Mouse (Mus musculus) hematopoietic stem cell, adult 5-6 weeks (primary cell): Measurements from ENCODE around the gene Fam151a. TPM values are rescaled to one million over a fixed set of nuclear protein-coding genes. Genes with fewer than 3 reads are reported as not detected.
"Not testable (repeated sequence)": the region's sequence is repeated elsewhere in the genome, so short reads cannot be mapped to it uniquely, and the experiment has no call there.

Experiments
- ATAC-seq, 2 experiments: fragments of 125-278 bp in 1 of 2; replicated peaks in 1 of 2; 2 replicates each; pipeline ENCODE4 v1.8.0; 2016 to 2017; ENCODE audit warnings: inconsistent platforms in 2 of 2, mild to moderate bottlenecking in 2 of 2, moderate number of reproducible peaks in 2 of 2, low read depth in 1 of 2, moderate TSS enrichment in 1 of 2; ENCODE audit not compliant: low FRiP score in 2 of 2, poor library complexity in 2 of 2, severe bottlenecking in 2 of 2, insufficient read depth in 1 of 2, low TSS enrichment in 1 of 2
- total RNA-seq: library from RNA; stranded (forward); fragments of 172-1452, 232-1000 nt; gene quantifications from 2 replicates; pipeline ENCODE4 v1.2.3, GENCODE M21; 2017

Gene Fam151a
- total RNA-seq, 1 experiment from 2014 or later = not detected

DNA sequence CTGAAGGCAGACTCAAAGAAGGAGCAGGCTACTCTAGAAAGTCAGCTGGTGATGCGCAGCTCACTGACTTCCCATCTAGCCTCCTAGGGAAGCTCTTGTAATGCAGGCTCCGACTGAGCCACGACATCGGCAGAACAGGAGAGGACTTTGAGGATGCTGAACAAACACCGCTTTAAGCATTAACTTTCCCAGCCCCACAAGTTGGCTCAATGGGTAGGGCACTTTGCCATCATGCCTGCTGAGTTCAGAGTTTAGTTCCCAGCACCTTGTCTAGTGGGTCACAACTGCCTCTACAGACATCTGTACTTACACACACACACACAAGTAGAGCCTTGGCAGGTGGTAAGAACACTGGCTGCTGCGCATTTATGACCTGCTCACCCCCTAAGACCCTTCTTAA, 18.0 kb downstream of the Fam151a start:
- no peak for ATAC-seq

DNA sequence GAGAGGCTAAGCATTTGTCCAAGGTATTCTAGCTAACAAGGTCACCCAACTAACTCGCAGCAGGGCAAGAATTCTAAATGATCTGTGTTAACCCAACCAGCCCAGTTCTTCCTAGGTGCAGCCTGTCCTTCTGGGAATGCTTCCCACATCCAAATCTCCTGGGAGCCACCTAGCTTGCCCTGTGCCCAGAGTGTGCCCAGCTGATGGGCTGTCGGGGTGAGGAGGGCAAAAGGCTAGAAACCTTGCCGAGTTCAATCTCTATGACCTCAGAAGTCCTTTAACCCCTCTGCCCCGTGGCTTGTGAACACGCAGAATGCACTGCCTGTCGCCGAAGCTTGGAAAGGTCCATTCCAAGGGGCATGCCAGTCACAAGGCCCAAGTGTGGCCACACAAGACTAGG, 30.5 kb downstream of the Fam151a start:
- no peak for ATAC-seq

DNA sequence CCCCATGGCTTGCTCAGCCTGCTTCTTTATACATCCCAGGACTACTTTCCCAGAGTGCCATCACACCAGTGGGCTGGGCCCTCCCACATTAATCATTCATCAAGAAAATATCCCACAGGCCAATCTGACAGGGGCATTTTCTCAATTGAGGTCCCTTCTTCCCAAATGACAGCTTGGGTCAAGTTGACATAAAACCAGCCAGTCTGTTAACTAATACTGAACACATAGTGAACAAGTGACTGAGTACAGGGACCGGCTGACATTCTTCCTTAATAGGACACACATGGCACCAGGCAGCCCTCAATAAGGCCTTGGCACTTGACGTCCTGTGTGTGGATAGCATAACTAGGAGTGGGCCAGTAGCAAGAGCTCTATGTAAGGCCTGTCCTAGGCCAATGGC, 35.6 kb downstream of the Fam151a start:
- ATAC-seq = no peak

DNA sequence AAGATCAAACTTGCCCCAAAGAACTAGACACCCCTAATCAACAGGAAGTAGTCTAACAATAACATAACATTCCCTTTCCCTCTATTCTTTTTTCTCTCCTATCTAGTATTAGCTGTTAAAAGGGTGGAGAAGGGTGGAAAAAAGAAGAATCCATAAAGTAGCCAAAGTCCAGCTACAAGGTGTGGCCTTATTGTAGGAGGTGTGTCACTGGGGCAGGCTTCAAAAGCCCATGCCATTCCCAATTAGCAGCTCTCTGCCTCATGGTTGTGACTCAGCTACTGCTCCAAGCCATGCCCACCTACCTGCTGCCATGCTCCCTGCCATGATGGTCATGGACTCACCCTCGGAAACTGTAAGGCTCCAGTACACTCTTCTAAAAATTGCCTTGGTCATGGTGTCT, 38.9 kb downstream of the Fam151a start:
- ATAC-seq = no peak

DNA sequence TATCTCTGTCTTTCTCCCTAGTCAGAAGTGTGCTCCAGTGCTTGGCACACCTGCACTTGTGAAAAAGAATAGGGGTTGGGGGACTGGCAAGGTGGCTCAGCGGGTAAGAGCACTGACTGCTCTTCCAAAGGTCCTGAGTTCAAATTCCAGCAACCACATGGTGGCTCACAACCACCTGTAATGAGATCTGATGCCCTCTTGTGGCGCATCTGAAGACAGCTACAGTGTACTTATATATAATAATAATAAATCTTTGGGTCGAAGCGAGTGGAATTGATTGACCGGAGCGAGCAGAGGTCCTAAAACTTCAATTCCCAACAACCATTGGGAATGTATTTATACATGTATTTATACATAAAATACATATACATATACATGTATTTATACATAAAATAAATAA, 42.1 kb downstream of the Fam151a start:
- ATAC-seq = not testable (repeated sequence)

DNA sequence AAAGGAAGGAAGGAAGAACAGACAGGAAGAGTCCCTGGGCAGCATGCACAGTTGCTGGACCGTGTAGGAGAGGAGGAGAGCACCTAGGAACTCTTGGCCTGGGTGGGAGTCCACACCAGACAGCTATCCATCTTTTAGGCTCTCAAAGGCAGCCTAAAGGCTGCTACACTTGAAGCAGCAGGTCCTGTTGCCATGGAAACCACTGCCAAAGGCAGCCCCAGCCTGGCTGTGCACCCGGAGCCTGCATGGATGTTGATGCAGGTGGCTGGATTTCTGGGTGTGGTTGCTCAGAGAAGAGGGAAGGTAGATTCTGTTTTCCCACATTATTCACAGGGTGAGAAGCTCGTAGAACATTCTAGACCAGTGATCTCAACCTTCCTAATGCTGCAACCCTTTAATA, 43.3 kb downstream of the Fam151a start:
- ATAC-seq = no peak

DNA sequence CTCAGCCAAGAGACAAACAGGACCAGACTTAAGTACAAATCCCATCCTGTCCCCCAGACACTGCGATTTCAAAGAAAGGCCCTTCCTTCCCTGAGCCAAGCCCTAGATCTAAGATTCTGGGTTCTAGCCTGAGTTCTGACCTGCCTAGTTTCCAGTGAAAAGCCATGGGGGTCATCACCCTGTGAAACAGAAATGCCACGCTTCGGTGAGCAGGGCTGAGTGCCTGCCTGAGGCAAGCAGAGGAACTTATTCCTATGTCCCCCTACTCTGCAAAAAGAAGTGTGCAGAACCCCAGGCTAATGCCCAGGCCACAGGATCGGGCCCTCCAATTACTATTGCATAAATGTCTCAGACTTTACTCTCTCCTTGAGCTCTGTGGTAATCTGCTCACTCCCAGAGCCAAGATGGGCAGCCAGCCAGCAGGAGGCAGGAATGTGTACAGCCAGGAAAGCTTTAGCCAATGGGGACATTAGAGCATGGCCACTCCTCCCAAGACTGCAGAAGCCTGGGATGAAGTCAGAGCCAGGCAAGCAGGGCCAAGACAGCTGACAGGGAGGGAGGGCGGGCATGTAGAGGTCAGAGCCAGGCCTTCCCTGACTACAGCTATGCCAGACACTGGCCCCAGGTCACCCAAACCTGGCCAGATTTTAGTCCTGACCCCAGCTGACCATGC, 44.6 kb downstream of the Fam151a start:
- no peak for ATAC-seq

DNA sequence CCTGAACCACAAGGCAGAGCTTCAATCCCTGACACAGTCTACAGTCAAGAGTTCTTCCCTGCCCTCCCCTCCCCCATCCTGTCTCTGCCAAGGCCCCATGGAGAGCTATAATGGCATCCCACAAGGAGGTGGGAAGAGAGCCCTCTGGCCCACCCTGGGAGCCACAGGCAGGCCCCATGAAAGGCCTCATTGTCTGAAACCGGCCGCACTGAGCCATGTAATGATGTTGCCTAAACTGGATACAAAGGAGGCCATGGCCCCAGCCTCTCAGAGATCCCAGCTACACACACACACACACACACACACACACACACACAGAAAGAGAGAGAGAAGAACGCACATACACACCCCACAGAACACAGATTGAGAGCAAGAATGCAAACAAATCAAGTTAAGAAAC, 46.4 kb downstream of the Fam151a start:
- no peak for ATAC-seq

DNA sequence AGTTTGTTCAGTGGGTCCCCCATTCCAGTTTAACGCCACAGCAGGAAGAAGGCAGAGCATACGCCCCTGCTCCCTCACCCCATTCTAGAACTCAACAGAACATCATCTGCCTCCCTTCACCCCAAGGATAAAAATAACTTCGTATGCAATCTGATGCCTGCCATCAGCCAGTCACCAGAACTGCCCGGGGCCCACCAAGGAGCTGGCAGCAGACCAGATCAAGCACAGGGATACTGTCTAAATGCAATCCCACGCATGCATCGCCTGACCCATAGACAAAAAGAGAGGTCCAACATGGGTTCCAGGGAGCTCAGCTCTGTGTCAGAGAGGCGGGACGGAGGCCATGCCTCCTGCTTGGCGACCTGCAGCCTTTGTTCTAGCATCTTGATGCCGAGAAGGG, 49.4 kb downstream of the Fam151a start:
- ATAC-seq = no peak

DNA sequence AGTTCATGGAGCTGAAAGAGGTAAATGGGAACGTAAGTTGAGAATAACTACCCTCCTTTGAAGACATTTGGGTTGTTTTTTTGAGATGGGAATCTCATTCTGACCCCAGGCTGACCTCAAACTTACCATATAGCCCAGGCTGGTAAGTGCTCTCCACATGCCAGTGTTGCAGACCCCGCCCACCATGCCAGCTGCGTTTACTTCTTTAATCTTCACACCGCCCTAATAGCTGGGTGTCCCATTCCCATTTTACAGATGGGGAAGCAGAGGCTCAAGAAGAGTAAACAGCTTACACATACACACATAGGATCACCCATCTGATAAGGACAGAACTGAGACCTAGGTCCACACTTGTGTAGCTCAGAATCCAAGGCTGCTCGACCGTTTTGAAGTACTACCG, 51.1 kb downstream of the Fam151a start:
- ATAC-seq = no peak

DNA sequence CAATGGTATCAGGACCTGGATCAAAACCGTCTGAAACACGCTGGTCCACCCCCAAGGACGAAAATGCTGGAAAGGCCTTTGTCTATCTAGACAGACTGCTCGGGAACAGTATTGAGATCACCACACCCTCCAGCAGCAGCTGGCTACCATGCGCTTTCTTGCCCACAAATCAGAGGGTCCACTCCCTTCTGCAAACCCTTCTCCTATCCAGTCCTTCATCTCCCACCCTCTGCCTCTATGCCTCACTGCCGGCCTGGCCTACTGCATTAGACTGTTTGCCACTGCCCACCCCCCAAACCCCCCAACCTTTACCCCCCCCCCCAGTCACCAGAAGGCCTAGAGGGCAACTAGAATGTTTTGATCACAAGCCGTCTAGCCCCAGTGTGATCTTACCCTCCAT, 51.7 kb downstream of the Fam151a start:
- no peak for ATAC-seq

DNA sequence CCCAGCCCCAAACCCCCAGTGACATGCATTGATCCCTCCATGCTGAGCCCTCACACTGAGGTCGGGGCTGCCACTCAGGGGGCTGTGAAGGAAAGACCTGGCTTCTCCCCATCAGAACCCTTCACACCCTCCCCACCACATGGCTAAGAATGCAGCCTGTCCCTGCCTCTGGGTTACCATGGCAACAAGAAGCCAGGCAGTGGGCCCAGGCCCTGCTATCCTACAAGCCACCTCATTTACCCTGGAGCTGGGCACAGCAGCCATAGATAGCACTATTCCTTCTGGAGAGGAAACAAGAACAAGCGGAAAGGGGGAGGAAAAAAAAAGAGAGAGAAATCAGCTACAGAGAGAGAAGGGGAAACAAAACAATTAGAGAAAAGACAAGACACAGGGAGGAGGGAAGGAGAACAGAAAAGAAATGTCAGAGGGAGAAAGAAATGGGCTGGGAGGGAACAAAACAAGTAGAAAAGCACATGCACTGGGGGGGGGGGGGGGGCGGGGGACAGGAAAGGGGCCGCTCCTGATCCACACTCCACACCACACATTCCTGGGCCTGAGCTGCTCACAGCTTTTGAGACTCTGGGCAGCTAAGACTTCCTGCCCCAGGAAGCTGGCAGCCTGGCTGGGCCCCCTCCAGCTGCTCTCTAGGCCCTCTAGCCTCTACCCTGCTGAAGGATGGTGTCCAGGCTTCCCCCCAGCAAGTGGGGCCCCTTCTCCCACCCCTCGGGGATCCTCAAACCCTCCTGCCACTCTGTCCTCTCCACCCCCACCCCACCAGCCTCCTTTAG, 52.3 kb downstream of the Fam151a start:
- ATAC-seq = peak; percentile 68 to 74

DNA sequence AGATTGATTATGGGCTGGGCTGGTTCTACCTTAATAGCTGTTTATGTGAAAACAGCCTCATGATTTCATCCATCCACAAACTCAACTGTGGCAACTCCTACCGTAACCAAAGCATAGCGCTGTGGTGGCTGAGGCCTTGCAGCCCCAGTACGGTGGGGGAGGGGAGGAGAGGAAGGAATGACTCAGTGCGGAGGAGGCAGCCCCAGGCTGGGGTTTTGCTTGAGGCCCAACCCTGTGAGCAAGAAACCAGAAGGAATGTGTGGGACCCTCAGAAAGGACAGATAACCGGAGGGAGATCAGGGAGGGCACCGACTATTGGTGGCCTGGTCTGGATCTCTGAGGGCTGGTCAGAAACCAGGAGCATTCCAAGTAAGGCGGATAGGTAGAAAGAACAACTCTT, 54.1 kb downstream of the Fam151a start:
- peak; percentile 70 to 86 for ATAC-seq

DNA sequence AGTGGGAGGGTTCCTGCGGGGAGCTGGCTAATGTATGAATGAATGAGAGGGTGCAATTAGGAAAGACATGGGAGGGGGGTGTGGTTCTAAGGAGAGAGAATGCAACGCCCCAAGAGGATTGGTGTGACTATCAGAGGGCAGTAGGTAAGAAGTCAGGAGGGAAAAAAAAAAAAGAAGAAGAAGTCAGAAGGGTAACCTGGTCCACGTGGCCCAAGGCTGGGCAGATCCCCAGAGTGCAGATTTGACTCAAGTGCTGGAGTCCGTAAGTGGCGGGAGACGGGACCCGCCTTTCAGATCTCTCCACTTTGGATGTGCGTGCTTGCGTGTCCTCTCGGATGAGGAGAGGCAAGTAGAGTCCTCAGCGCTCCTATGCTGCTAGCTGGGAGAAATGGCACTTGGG, 54.9 kb downstream of the Fam151a start:
- ATAC-seq = no peak

DNA sequence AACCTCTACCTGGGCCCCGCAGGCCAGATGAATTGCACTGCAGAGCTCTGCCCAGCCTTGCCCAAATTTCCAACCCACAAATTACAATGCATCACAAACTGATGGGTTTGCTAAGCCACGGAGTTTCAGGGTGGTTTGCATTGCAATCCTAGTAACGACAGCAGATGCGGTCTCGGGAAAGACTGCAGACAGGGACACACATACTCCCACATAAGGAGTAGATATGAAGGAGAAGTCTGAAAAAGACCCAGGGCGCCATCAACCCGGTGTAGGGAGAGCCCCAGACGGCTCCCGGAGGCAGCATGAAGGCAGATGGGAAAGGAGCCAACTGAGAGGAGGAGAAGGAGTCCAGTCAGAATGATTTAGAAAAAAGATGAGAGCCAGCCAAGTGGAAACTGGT, 56.0 kb downstream of the Fam151a start:
- ATAC-seq = no peak

DNA sequence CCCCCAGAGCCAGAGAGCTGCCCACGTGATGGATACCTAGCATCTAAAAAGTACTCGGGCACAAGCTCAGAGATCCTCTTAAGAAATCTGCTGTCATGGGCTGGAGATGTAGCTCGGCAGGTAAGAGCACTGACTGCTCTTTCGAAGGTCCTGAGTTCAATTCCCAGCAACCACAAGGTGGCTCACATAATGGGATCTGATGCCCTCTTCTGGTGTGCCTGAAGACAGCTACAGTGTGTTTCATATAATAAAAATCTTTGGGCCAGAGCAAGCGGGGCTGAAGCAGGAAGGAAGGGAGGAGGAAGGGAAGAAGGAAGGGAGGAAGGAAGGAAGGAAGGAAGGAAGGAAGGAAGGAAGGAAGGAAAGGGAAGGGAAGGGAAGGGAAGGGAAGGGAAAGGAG, 56.5 kb downstream of the Fam151a start:
- not testable (repeated sequence) for ATAC-seq

DNA sequence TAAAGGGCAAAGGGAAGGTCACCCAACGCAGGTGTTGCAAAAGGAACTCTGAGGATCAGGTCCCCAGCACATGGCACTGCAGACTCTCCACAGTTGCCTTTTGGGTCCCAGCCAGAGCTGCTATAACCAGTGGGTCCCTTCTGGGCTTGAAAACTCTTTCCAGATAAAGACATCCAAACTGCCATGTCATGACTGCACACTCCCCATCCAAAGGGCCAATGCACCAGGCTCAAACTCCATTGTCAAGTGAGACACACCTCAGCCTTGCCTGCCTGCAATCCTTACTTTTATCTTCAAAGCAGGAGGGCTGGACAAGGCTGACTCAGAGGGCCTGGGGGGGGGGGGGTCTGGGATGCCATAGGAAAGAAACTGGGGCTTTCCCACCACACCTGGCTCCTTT, 57.2 kb downstream of the Fam151a start:
- ATAC-seq = no peak

DNA sequence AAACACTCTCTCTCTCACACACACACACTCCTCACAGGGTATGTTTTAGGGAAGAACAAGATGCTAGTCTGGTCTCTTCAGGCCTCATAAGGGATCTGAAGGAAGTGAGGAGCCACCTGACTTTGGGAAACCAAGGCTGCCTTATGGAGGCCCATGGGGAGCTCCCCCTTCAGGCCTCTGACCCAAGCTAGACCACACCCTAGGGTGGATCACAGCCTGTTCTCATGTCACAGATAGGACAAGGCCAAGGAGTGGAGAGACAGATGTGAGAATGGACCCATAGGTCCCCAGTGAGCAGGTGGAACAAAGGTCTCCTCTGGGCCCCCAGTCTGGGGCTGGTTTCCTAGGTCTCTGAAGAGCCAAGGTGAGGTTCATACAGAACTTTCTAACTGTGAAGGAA, 58.6 kb downstream of the Fam151a start:
- ATAC-seq = no peak

DNA sequence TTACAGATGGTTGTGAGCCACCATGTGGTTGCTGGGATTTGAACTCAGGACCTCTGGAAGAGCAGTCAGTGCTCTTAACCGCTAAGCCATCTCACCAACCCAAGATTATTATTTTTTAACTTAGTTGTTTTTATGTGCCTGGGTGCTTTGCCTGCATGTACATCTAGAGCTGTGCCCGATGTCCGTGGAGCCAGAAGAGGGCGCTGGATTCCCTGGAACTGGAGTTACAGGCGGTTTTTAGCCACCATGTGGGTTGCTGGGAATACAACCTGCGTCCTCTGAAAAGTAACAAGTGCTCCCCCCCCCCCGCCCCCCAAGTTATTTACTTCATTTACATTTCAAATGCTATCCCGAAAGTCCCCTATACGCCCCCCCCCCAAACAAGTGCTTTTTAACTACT, 60.1 kb downstream of the Fam151a start:
- not testable (repeated sequence) for ATAC-seq
